Mouse (Mus musculus): Measurements from ENCODE around the gene Msl3.

DNA sequence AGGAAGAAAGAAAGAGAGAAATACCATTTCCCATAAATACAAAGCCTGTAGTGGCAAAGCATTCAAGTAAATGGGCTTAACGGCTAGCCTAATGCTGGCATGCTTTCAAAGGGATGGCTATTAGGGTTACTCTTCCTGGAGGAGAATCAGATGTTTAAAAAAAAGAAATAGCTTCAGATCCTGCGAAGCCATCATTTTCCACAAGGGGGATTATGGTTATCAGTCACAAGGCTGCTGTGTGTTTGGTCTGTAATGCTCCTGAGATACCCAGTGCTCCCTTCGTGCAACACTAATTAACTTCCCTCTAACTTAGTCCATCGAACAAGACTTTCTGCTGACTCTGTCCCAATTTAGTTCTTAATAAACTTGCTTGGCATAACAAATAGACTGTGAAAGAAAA, 13.5 kb downstream of the Msl3 start:
- TF ChIP-seq CTCF (IDR thresholded peaks at IDR 0.05; ENCODE audit: low read depth, low read length), result no peak
- TF ChIP-seq POLR2A (IDR thresholded peaks at IDR 0.05; ENCODE audit: borderline replicate concordance, low read depth, low read length), result no peak

Data from bone marrow macrophage, adult 2 months (primary cell).